8 mouse cellular contexts compared by ENCODE assay signal in genomic region chr16:35023138-35023735, GRCm38 (mm10). TPM values are rescaled to one million over a fixed set of nuclear protein-coding genes. Genes with fewer than 3 reads are reported as not detected.
A peak's percentile ranks its signal among the peaks of the same experiment; 100 is the strongest.
DNase-seq lines count a peak whose midpoint lies in the region; ATAC-seq and TF ChIP-seq lines count a peak whose summit lies in the region.

No protein-coding gene starts in this region.

- no peaks in the 10 kb centered on the region for H3K9me3 ChIP-seq in liver, embryonic 12.5 days (replicated peaks)

- TF ChIP-seq EP300 in heart, adult 2 months (IDR thresholded peaks at IDR 0.05; ENCODE audit: insufficient read depth, low read depth, low read length): no peak

- no peak for TF ChIP-seq CTCF in heart, adult 2 months (IDR thresholded peaks at IDR 0.05)
- no peak for TF ChIP-seq CTCF in embryonic fibroblast, embryonic 13.5 days (IDR thresholded peaks at IDR 0.05; ENCODE audit: borderline replicate concordance, insufficient read depth, low read length)

- H3K9ac ChIP-seq in heart, adult 2 months (ENCODE audit: low read depth, low read length): peak overlapping the region; percentile 97
- peak overlapping the region; percentile 88 for H3K9ac ChIP-seq in liver, embryonic 12.5 days

- intact Hi-C loops in heart, adult 2 months (cut with DNase I): loop anchor here (10.0 kb wide), 1 partner anchor 1838 kb away; the partner anchor contains the start of gene Osbpl11
- intact Hi-C loops in heart, postnatal 36 days (cut with DNase I): loop anchor here (5.0 kb wide), 1 partner anchor 1841 kb away; no protein-coding TSS in a partner anchor

- TF ChIP-seq POLR2A in heart, adult 2 months (IDR thresholded peaks at IDR 0.05; ENCODE audit: insufficient read depth, low read depth, low read length): no peak
- TF ChIP-seq POLR2A in embryonic fibroblast, embryonic 13.5 days (IDR thresholded peaks at IDR 0.05; ENCODE audit: low read depth, low read length): no peak

- peak overlapping the region; percentile 97 for H3K4me3 ChIP-seq in heart, adult 2 months
- H3K4me3 ChIP-seq in embryonic fibroblast, embryonic 13.5 days (ENCODE audit: insufficient read depth, low read length): peak overlapping the region; percentile 99
- peak overlapping the region; percentile 91 for H3K4me3 ChIP-seq in liver, embryonic 12.5 days

- no peaks in the 10 kb centered on the region for H3K27me3 ChIP-seq in heart, adult 2 months (ENCODE audit: control insufficient read depth, insufficient read depth, low read length)
- peaks cover 21% of the 10 kb centered on the region for H3K27me3 ChIP-seq in liver, embryonic 12.5 days (replicated peaks)

- ATAC-seq in liver, embryonic 12.5 days: no peak
- no peak for ATAC-seq in cerebellum, adult (ENCODE audit: insufficient number of reproducible peaks, low FRiP score, low TSS enrichment)

- no peaks in the 10 kb centered on the region for H3K79me2 ChIP-seq in heart, adult 2 months (replicated peaks; ENCODE audit: control insufficient read depth, insufficient read depth, low read length)

- no peaks in the 10 kb centered on the region for H3K36me3 ChIP-seq in heart, adult 2 months (ENCODE audit: control insufficient read depth, insufficient read depth, low read length)
- H3K36me3 ChIP-seq in liver, embryonic 12.5 days: peaks cover 7% of the 10 kb centered on the region

- 43% methylated on average over 8 of the region's 8 CpGs for WGBS in heart, adult 2 months
- WGBS in liver, embryonic 12.5 days (ENCODE audit: insufficient replicate concordance): 14% methylated on average over 8 of the region's 8 CpGs

- H3K27ac ChIP-seq in heart, adult 2 months: no peak overlapping the region
- no peak overlapping the region for H3K27ac ChIP-seq in embryonic fibroblast, embryonic 13.5 days (ENCODE audit: insufficient read depth, low read length)
- H3K27ac ChIP-seq in liver, embryonic 12.5 days: peak overlapping the region; percentile 78; the same call in 1 of the 2 replicates

- no peak for DNase-seq in heart, adult 2 months
- no peak for DNase-seq in heart, postnatal 36 days
- DNase-seq in 416B (ENCODE audit: low read depth): peak; percentile 42
- DNase-seq in natural killer cell, adult 2 months (ENCODE audit: low spot score in 2 of 2): no peak
- DNase-seq in layer of hippocampus, adult 8-10 months (ENCODE audit: low spot score in 2 of 2): no peak

- peak overlapping the region; percentile 81 for H3K4me2 ChIP-seq in liver, embryonic 12.5 days

- no peaks in the 10 kb centered on the region for H3K4me1 ChIP-seq in heart, adult 2 months (ENCODE audit: control insufficient read depth, insufficient read depth, low read length)
- no peaks in the 10 kb centered on the region for H3K4me1 ChIP-seq in embryonic fibroblast, embryonic 13.5 days (ENCODE audit: control insufficient read depth, insufficient read depth, low read length)
- H3K4me1 ChIP-seq in liver, embryonic 12.5 days: peaks cover 7% of the 10 kb centered on the region

RNA-seq across cellular contexts. Expression of gene Hacd2, which starts 1.0 kb away (rescaled TPM):
- total RNA-seq in heart, adult 2 months (2021): 10 to 100 TPM in 1 of 2 experiments, 1 to 10 TPM in 1; 7.2 to 12.4 TPM
- 13.2 and 17.0 TPM in 2 replicates for polyA plus RNA-seq in heart, adult 2 months (2012; rRNA removed)
- total RNA-seq in heart, postnatal 36 days (2021): 10 to 100 TPM in 1 of 2 experiments, 1 to 10 TPM in 1; 5.6 to 11.0 TPM
- 30.9 and 47.2 TPM in 2 replicates for polyA plus RNA-seq in embryonic fibroblast, embryonic 13.5 days (2011; ENCODE audit: insufficient read length, low read depth, missing spikeins)
- polyA plus RNA-seq in liver, embryonic 12.5 days (2016; fragmentation: Nextera tagmentation; extraction: Ambion mirVana): 81.7 and 82.9 TPM in 2 replicates
- 10 to 100 TPM; 40.4 to 48.4 (median 43.5) TPM for total RNA-seq in layer of hippocampus, adult 8-10 months (2022)
